ENCODE assay signal across 25 mouse cellular contexts in genomic region chr15:96752062-96752358, GRCm38 (mm10). TPM values are rescaled to one million over a fixed set of nuclear protein-coding genes. Genes with fewer than 3 reads are reported as not detected.
DNase-seq lines count a peak whose midpoint lies in the region; ATAC-seq and TF ChIP-seq lines count a peak whose summit lies in the region.
"Had no signal": no experiment of that assay in that cellular context is flagged by ENCODE, and none has a peak within 500 bp of the region (broad histone marks: within the 10 kb centered on the region; RNA-seq: fewer than 3 reads in every experiment).

No protein-coding gene starts in this region.

- no peak for TF ChIP-seq EP300 in heart, postnatal 0 days (IDR thresholded peaks at IDR 0.05; ENCODE audit: low read depth)

- no peak overlapping the region for H3K4me2 ChIP-seq in heart, embryonic 11.5 days
- peak overlapping the region; percentile 7; the same call in 1 of the 2 replicates for H3K4me2 ChIP-seq in heart, embryonic 14.5 days (ENCODE audit: low read length)
- H3K4me2 ChIP-seq in heart, postnatal 0 days (ENCODE audit: low read depth, low read length) = no peak overlapping the region
- H3K4me2 ChIP-seq: embryonic facial prominence, embryonic 12.5 days; embryonic facial prominence, embryonic 15.5 days; hindbrain, embryonic 14.5 days had no signal

- no peak for TF ChIP-seq CTCF in gastrocnemius, adult 2 months (IDR thresholded peaks at IDR 0.05)
- TF ChIP-seq CTCF in heart, postnatal 0 days (IDR thresholded peaks at IDR 0.05; ENCODE audit: low read depth) = no peak

- intact Hi-C loops in gastrocnemius, adult 2 months (cut with DNase I) = no loop called here
- intact Hi-C loops in heart, postnatal 25 days (cut with DNase I) = loop anchor here (5.0 kb wide), 1 partner anchor 45 kb away; no protein-coding TSS in a partner anchor

- H3K9ac ChIP-seq in heart, embryonic 11.5 days (ENCODE audit: low read depth, low read length) = no peak overlapping the region
- peak overlapping the region; percentile 39; the same call in 1 of the 2 replicates for H3K9ac ChIP-seq in heart, embryonic 14.5 days (ENCODE audit: low read length)
- no peak overlapping the region; the same call in 1 of the 2 replicates for H3K9ac ChIP-seq in heart, postnatal 0 days (replicated peaks; ENCODE audit: low read depth, low read length)
- H3K9ac ChIP-seq: embryonic facial prominence, embryonic 12.5 days; embryonic facial prominence, embryonic 15.5 days; forebrain, postnatal 0 days; hindbrain, embryonic 14.5 days had no signal

- H3K9me3 ChIP-seq in heart, embryonic 11.5 days (replicated peaks; ENCODE audit: control insufficient read depth, low read length) = no peaks in the 10 kb centered on the region
- H3K9me3 ChIP-seq in heart, embryonic 14.5 days (ENCODE audit: control insufficient read depth, low read length) = no peaks in the 10 kb centered on the region
- H3K9me3 ChIP-seq in heart, postnatal 0 days (replicated peaks; ENCODE audit: control insufficient read depth, low read length) = no peaks in the 10 kb centered on the region
- H3K9me3 ChIP-seq: embryonic facial prominence, embryonic 12.5 days; embryonic facial prominence, embryonic 15.5 days had no signal

- ATAC-seq in heart, embryonic 11.5 days (replicated peaks; ENCODE audit: insufficient number of reproducible peaks, low FRiP score, low TSS enrichment) = no peak
- no peak for ATAC-seq in heart, embryonic 14.5 days (ENCODE audit: insufficient number of reproducible peaks, insufficient read depth, low FRiP score, low read depth)
- no peak for ATAC-seq in heart, postnatal 0 days (ENCODE audit: insufficient read depth, low read depth)
- ATAC-seq: forebrain, embryonic 14.5 days; forebrain, postnatal 0 days; hindbrain, postnatal 0 days; inflammation-experienced regulatory T-cells, adult 6 months; intestine, embryonic 16.5 days; Patski had no signal

- H3K27ac ChIP-seq in gastrocnemius, adult 2 months = peak overlapping the region; percentile 56; the same call in 1 of the 2 replicates
- peak overlapping the region; percentile 67 for H3K27ac ChIP-seq in heart, embryonic 11.5 days (ENCODE audit: low read depth, low read length)
- H3K27ac ChIP-seq in heart, embryonic 14.5 days (replicated peaks in 1 of 2; ENCODE audit: control insufficient read depth in 1 of 2, insufficient read depth in 1 of 2, low read depth in 2 of 2, low read length in 2 of 2) = peak overlapping the region; percentile 96 to 100
- peak overlapping the region; percentile 100 for H3K27ac ChIP-seq in heart, postnatal 0 days (ENCODE audit: low read depth)
- H3K27ac ChIP-seq: embryonic facial prominence, embryonic 12.5 days; embryonic facial prominence, embryonic 15.5 days; hindbrain, embryonic 14.5 days; hindbrain, postnatal 0 days had no signal

- peaks cover 18% of the 10 kb centered on the region for H3K4me1 ChIP-seq in heart, embryonic 11.5 days (ENCODE audit: control insufficient read depth, insufficient read depth, low read length)
- peaks cover 27 to 40% of the 10 kb centered on the region in 2 experiments for H3K4me1 ChIP-seq in heart, embryonic 14.5 days (ENCODE audit: control insufficient read depth in 2 of 2, insufficient read depth in 2 of 2, low read length in 2 of 2)
- H3K4me1 ChIP-seq in heart, postnatal 0 days (ENCODE audit: control insufficient read depth, insufficient read depth) = peaks cover 20% of the 10 kb centered on the region
- H3K4me1 ChIP-seq: embryonic facial prominence, embryonic 12.5 days had no signal

- no peak overlapping the region for H3K4me3 ChIP-seq in gastrocnemius, adult 2 months
- no peak overlapping the region for H3K4me3 ChIP-seq in heart, embryonic 11.5 days (ENCODE audit: low read depth, low read length)
- no peak overlapping the region for H3K4me3 ChIP-seq in heart, embryonic 14.5 days (ENCODE audit: control insufficient read depth in 1 of 2, insufficient read depth in 1 of 2, low read depth in 1 of 2, low read length in 2 of 2)
- no peak overlapping the region for H3K4me3 ChIP-seq in heart, postnatal 0 days (ENCODE audit: low read depth, low read length)
- H3K4me3 ChIP-seq: embryonic facial prominence, embryonic 12.5 days; embryonic facial prominence, embryonic 15.5 days had no signal

- H3K36me3 ChIP-seq in heart, embryonic 11.5 days (ENCODE audit: control insufficient read depth, insufficient read depth, low read length) = no peaks in the 10 kb centered on the region
- no peaks in the 10 kb centered on the region for H3K36me3 ChIP-seq in heart, embryonic 14.5 days (ENCODE audit: control insufficient read depth, insufficient read depth, low read length)
- no peaks in the 10 kb centered on the region for H3K36me3 ChIP-seq in heart, postnatal 0 days (replicated peaks; ENCODE audit: control insufficient read depth, insufficient read depth, low read length)
- H3K36me3 ChIP-seq: embryonic facial prominence, embryonic 12.5 days; embryonic facial prominence, embryonic 15.5 days had no signal

- DNase-seq in gastrocnemius, adult 2 months = no peak
- no peak for DNase-seq in gastrocnemius, postnatal 10 days
- DNase-seq in heart, adult 18-20 months = no peak
- DNase-seq in heart, postnatal 4 days = no peak
- DNase-seq in heart, postnatal 0 days (ENCODE audit: low spot score) = no peak
- no peak for DNase-seq in heart, postnatal 25 days (ENCODE audit: low spot score)
- DNase-seq: adrenal gland, postnatal 10 days; adrenal gland, postnatal 36 days; cerebellum, adult 18-20 months; cerebellum, adult 9-10 months; cerebellum, postnatal 14 days; forebrain, postnatal 0 days; gastrocnemius, postnatal 36 days; kidney, adult 18-20 months; kidney, adult 9 months had no signal

- 79% methylated on average over 3 of the region's 3 CpGs for WGBS in heart, embryonic 11.5 days (ENCODE audit: insufficient replicate concordance)
- WGBS in heart, embryonic 14.5 days = 74% methylated on average over 3 of the region's 3 CpGs
- WGBS in heart, postnatal 0 days = 60% methylated on average over 3 of the region's 3 CpGs

- H3K27me3 ChIP-seq in heart, embryonic 11.5 days (ENCODE audit: control insufficient read depth, insufficient read depth, low read length) = no peaks in the 10 kb centered on the region
- no peaks in the 10 kb centered on the region for H3K27me3 ChIP-seq in heart, embryonic 14.5 days (ENCODE audit: control insufficient read depth, insufficient read depth, low read length)
- H3K27me3 ChIP-seq in heart, postnatal 0 days (ENCODE audit: control insufficient read depth, insufficient read depth, low read length) = no peaks in the 10 kb centered on the region
- H3K27me3 ChIP-seq: embryonic facial prominence, embryonic 12.5 days; embryonic facial prominence, embryonic 15.5 days; Patski had no signal

RNA-seq across cellular contexts. Expression of gene Slc38a2, which starts 52.5 kb away (rescaled TPM):
- 100 to 1,000 TPM; 115 to 116 TPM for total RNA-seq in gastrocnemius, adult 2 months (2021)
- total RNA-seq in gastrocnemius, postnatal 10 days (2021) = 10 to 100 TPM; 80.2 to 88.9 TPM
- polyA plus RNA-seq in heart, embryonic 11.5 days (2014; fragmentation: Nextera tagmentation; extraction: Ambion mirVana) = 139 and 157 TPM in 2 replicates
- total RNA-seq in heart, adult 18-20 months (2021) = 100 to 1,000 TPM; 194 to 206 TPM
- polyA plus RNA-seq in heart, embryonic 14.5 days (2014; fragmentation: Nextera tagmentation; extraction: Ambion mirVana) = 191 TPM in 2 replicates
- 100 to 1,000 TPM; 359 to 377 TPM for total RNA-seq in heart, postnatal 4 days (2021)
- 225 and 263 TPM in 2 replicates for total RNA-seq in heart, postnatal 0 days (2014; rRNA removed; ENCODE audit: low replicate concordance)
- 130 and 144 TPM in 2 replicates for polyA plus RNA-seq in heart, postnatal 0 days (2015; fragmentation: Nextera tagmentation; extraction: Ambion mirVana)
- 100 to 1,000 TPM; 230 to 253 TPM for total RNA-seq in heart, postnatal 25 days (2021)
